Mouse (Mus musculus) brown adipose tissue, adult 24 weeks (tissue): ENCODE measurements around the gene Cacng4. TPM values are rescaled to one million over a fixed set of nuclear protein-coding genes. Genes with fewer than 3 reads are reported as not detected.

Source experiments
- polyA plus RNA-seq: library from polyadenylated mRNA; stranded (reverse); fragments of >200 nt; gene quantifications from 2 replicates; pipeline ENCODE4 v1.2.4, GENCODE M21; 2012; ENCODE audit not compliant: missing spikeins, insufficient read depth, insufficient read length

Cacng4 gene
- polyA plus RNA-seq, 1 experiment: not detected

Other genes starting within 250 kb of the Cacng4 start
- gene Helz, start 246.6 kb downstream of the Cacng4 start, polyA plus RNA-seq: 6.0 and 11.3 TPM in 2 replicates
- 3.1 and 4.3 TPM in 2 replicates for gene Cacng1, start 78.0 kb downstream of the Cacng4 start, polyA plus RNA-seq
- gene Cacng5, start 120.5 kb upstream of the Cacng4 start, polyA plus RNA-seq: not detected in 2 replicates